Mouse (Mus musculus) thymus, postnatal 0 days (tissue): Measurements from ENCODE around the gene Slc2a4. TPM values are rescaled to one million over a fixed set of nuclear protein-coding genes. Genes with fewer than 3 reads are reported as not detected.
"Not testable (repeated sequence)": the region's sequence is repeated elsewhere in the genome, so short reads cannot be mapped to it uniquely, and the experiment has no call there.

Experiments used
- DNase-seq: peaks from one replicate; pipeline ENCODE4 v3.0.0-alpha.2; 2015; ENCODE audit warnings: low spot score
- polyA plus RNA-seq: library from polyadenylated mRNA; unstranded; fragments of >200 nt; fragmentation: Nextera tagmentation; extraction: Ambion mirVana; gene quantifications from 2 replicates; pipeline ENCODE4 v1.2.1, GENCODE M21; 2015

The Slc2a4 gene
- polyA plus RNA-seq, 1 experiment from 2014 or later, result 11.9 TPM

DNA sequence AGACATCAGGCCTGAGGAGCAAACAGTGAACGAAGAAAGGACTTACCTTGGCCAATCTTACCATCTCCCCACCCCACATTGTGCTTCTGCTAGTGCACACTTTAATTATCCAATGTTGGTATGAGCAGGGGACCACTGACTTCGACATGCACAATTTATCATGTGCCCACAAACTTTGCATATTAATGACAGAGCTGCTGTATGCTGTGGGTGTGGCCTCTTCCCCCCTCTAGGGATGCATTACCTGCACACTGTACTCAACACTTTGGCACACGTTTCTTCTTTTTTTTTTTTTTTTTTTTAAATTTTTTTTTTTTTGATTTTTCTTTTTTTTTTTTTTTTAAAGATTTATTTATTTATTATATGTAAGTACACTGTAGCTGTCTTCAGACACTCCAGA is 22.8 kb upstream of the Slc2a4 start:
- no peak for DNase-seq

DNA sequence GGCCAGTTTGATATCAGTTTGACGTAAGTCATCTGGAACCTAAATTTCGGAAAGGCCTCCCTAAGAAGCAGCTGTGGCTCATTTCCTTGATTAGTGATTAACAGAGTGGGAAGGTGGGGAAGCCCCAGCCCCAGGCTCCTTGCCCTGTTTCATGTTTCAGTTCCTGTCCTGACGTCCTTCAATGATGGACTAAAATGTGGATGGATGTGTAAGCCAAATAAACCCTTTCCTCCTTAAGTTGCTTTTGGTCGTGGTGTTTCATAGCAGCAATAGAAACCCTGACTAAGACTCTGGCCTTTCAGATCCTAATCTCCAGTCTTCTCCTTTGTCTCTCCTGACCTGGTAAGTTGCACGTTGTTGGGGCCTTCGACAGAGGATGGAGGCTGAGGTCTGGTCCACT is 22.2 kb upstream of the Slc2a4 start:
- no peak for DNase-seq

DNA sequence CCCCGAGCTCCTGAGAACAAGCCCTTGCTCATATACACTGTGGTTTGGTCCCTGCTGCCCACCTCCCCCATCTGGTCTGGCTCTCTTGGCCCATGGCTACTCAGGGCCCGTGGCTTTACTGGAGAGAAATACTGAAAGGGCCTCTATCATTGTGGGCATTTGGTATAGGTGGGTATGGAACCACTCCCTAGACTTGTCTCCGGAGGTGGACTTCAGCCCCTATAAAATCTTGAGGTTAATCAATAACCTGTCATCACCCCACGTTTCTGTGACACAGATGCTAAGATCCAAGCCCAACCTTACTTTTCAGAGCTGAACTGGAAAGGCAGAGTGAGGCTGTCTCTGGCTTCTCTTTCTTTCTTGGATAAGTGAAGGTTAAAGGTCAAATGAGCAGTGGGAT is 20.8 kb upstream of the Slc2a4 start:
- no peak for DNase-seq

DNA sequence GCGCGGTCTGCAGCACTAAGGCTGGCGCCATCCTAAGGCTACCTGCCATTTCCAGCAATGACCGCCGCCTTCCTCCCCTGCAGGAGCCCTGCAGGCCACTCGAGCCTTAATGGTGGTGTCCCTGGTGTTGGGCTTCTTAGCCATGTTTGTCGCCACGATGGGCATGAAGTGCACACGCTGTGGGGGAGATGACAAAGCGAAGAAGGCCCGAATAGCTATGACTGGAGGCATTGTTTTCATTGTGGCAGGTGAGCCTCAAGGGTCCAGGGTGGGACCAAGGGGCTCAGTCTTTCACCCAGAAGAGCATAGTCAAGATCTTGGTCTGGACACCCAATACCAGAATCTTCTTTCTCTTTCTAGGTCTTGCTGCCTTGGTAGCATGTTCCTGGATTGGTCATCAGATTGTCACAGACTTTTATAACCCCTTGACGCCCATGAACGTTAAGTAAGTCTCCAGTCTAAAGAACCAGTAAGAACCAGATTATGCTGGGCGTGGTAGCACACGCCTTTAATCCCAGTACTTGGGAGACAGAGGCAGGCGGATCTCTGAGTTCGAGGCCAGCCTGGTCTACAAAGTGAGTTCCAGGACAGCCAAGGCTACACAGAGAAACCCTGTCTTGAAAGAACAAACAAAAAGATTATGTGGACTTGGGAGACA is 19.0 kb upstream of the Slc2a4 start:
- DNase-seq, result no peak

DNA sequence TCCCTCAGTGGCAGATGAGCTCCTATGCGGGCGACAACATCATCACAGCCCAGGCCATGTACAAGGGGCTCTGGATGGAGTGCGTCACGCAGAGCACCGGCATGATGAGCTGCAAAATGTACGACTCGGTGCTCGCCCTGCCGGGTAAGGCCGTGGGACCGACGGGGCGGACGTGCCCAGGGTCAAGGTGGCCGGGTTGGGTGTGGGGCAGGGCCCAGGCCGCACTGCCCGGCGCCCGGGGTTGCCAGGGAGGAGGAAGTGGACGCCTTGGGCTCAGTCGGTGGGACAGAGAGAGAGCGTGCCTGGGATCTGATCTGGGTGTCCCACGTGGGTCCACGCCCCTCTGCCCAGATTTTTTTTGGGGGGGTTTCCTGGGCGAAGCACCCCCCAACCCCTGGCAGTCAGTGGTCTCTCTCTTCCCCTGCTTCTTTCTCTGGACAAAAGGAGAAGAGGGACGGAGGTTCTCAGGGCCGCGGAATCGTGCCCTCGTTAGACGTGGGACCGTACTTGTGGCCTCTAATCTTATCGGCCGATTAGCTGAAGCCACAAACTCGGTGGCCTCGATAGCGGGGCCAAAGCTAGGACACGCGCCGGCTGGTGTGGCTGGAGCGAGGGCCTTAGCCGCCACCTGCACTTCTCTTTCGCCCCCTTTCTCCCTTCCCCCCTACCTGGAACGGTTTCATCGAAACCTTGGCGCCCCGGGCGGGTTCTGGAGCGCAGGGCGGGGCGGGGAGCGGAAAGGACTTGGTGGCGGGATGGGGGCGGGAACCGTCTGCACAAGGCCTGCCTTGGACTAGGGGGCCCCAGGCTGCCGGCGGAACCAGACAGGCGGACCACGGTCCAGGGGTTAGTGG is 18.2 kb upstream of the Slc2a4 start:
- DNase-seq, result no peak

DNA sequence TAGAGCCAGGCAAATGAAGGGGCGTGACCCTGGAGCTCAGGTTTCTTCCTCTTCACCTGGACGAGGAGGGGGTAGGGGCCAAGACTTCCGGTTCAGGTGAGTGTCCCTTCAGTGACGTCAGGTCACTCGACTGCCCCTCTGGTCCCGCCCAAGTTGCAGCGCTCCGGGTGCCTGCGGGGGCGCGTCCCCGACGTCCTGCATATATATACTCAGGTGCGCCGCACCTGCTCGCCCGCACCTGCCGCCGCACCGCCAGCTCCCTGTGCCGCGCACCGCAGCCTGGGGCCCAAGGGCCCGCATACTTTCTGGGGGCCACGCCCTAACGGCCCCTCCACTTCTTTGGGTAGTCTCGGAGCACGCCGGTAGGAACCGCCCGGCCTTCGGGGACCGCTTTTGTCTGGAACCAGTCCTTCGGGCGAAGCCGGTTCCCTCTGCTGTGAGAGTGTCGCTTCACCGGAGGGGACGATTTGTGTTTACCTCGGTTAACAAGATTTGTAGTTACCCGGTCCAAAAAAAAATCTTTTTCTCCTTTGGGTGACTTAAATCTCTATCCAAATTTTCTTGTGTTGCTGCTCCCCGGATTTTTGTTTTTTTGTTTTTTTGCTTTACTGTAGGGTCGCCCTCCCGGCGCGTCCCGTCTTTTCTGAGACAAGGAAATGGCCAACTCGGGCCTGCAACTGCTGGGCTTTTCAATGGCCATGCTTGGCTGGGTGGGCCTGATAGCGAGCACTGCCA is 17.4 kb upstream of the Slc2a4 start:
- DNase-seq, result no peak

DNA sequence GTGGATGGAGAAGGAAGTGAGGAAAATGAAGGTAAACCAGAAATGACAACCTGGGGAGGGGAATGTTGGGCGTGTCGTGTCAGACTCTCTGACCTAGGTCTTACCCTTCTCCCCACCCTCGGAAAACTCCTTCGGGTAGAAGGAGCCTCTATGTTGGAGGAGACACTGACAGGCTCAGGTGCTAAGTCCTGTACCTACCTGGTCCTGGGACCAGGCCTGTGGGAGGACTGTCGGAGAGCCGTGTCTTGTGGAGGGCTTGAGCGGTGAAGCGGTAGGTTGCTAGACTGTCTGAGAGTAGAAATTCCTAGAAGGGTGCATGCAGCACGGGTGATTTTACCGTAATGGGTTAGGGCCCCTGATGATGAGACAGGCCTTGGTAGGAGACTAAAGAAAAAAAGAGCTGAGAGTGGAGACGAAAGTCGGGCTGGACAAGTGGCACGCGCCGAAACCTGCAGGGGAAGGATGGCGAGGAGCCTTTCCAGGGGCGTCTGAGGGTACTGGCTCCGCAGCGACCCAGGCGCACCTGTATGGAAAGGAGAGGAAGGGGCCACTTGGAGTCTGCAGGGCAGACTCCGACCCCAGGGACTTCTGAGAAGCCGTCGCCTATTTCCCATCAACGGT is 16.8 kb upstream of the Slc2a4 start, which contains the start of gene Cldn7:
Gene Cldn7, plus strand, starts transcription at position 130 of the 621 bp plus-strand sequence.
- no peak for DNase-seq

DNA sequence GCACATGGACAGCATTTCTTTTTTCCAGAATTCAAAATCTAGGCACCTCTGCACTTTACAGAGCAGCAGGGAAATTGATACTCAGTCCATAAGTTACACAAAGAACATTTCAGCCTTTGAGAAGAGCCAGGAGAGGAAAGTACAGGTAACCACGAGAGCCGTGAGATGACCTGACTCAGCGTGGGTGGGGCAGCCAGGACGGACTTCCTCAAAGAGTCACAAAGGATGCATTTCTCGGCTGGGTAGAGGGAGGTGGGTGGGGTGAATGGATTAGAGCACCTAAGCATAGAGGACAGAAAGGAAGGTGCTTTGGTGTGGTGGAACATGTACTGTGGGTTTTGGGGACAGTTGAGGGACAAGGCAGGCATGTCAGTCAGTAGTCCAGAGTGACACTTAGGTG is 13.9 kb upstream of the Slc2a4 start:
- no peak for DNase-seq

DNA sequence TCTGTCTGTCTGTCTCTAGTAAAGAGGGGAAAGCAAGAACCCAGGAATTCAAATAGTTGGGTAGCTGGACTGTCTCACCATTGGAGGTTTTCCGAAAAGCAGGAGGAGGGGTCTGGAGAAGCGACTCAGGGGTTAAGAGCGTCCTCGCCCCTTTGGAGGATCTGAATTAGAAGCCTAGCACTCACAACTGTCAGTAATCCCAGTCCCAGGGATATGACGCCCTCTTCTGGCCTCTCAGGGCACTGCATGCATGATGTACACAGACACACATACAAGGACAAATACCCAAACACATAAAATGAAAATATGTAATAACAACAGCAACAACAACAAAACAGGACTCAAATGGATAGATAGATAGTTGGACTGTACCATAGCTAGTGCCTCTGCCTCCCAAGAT is 12.6 kb upstream of the Slc2a4 start:
- DNase-seq, result no peak

DNA sequence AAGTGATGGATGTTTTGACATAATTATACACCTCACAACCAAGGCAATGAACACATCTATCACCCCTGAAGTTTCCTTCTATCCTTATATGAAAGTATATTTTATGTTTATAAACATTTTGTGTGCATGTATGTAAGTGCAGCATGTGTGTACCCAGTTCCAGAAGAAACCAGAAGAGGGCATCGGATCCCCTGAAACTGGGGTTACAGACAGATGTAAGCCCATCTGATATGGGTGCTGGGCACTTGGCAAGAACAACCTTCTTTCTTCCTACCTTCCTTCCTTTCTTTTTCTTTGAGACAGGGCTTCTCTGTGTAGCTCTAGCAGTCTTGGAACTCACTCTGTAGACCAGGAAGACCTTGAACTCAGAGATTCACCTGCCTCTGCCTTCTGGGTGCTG is 8.2 kb upstream of the Slc2a4 start:
- DNase-seq, result no peak

DNA sequence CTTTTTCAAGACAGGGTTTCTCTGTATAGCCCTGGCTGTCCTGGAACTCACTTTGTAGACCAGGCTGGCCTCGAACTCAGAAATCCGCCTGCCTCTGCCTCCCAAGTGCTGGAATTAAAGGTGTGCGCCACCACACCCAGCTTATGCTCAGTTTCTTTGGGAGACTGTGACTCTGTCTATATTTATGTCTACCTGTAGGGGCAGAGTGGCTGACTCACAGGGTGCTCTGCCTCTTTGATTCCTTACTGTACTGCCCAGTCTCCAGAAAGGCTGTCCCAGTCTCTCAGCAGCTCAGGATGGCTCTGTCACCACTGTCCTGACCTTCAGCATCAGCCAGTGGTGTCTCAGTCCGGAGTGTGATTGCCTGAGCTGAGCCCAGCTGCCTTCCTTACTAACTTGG is 7.6 kb upstream of the Slc2a4 start:
- not testable (repeated sequence) for DNase-seq

DNA sequence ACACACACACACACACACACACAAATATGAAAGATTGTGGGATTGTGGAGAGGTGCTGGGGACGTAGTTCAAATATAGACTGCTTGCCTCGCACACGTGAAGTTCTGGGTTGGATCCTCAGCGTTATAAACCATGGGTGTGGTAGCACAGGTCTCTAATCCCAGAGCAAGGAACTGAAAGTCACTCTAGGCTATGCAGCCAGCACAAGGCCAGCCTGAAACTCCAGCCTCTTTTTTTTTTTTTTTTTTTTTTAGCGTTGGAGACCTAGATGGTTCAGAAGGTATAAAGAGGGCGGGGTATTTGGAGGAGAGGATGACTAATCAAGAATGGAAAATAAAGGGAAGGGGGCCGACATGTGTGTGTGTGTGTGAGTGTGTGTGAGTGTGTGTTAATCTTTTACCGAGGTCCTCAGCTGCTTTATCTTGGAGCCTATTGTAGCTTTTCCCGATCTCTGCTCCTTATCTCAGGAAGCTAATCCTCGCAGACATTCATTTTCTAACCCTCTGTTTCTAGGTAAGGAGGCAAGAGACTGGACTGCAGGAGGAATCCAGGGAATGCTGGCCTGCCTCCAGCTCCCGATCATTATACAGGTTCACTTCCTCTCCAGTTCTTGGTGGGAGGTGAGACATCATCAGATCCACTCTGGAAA is 5.4 kb upstream of the Slc2a4 start:
- DNase-seq, result no peak

DNA sequence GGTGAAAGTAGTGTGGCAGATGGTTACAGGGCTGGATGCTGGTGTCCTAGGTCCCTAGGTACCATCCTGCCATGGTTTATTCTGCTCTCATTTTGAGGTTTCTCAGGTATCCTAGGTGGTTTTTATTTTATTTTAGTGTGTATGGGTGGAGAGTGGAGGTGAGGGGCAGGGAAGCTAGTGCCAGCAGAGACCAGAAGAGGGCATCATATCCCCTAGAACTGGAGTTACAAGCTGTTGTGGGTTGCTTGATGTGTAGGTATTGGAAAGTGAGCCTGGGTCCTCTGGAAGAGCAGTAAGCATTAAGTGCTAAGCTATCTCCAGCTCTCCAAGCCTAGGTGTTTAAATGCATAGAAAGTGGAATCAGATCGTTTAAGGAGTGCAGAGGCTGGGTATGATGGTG is 4.3 kb upstream of the Slc2a4 start:
- DNase-seq, result no peak

DNA sequence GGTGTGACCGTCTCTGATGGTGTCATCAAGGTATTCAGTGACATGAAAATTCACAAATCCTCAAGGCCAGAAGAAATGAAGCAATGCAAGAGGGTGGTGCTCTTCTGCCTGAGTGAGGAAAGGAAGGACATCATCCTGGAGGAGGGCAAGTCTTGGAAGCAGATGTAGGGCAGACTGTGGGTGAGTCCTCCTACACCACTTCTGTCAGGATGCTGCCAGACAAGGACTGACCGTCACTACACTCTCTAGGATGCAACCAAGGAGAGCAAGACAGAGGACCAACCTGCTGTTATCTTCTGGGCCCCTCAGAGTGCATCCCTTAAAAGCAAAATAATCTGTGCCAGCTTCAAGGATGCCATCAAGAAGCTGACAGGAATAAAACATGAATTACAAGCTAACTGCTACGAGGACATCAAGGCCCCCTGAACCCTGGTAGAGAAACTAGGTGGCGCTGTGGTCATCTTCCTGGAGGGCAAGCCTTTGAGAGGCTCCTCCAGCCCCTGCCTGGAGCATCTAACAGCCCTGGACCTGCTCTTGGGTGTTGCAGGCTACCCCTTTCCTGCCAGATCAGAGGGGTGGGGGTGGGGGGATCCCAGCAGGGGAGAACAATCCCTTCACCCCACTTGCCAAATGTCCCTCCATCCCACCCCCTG is 2.9 kb upstream of the Slc2a4 start:
- DNase-seq, result no peak

DNA sequence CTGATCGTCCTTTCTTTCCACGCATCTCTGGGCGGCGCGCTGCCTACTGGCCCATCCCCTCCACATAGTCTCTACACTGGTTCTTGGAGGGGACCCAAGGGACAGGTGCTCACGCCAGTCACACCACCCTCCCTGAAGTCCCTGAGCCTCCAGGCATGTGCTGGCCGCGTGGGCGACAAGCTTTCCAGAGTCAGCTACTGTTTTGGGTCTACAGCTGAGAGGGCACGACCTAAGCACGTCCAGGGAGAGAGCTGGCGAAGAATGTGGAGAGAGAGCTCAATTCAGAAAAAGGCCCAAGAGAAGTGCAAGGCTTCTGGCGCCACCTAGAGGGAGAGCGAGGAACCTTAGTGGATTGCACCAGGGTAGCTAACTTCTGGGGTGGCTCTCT is 769 bp upstream of the Slc2a4 start:
- peak; percentile 85 for DNase-seq

DNA sequence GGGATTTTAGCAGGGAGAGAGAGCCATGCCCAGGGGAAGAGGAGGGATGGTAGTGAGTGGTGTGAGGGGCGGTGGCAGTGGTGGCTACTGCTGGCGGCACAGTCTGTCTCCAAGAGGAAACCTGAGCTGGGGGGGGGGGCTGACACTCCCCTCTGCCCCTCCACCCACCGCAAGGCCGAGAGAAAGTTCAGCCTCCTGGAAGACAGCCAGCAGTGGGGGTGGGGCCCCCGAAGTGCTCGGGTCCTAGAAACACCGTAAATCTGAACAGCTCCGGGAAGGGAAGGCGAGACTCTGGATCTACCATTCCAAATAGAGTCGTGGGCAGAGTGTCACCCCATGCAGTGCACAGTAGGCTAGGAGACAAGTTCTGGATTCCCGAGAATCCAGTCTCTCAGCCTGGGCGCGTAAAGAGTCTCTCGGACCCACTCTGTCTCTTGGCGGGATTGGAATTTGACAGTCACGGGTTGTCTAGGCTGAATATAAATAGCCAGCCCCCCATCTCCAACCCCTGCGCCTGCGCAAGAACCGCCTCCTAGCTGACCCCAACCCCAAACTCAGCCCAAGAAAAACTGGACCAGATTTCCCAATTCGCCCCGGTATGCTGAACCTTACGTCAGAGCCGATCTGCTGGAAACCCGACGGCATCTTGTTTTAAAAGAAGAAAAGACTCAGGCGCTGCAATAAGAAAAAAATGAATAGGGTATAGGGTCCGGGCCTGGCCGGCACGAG is 487 bp downstream of the Slc2a4 start:
- DNase-seq, result no peak

DNA sequence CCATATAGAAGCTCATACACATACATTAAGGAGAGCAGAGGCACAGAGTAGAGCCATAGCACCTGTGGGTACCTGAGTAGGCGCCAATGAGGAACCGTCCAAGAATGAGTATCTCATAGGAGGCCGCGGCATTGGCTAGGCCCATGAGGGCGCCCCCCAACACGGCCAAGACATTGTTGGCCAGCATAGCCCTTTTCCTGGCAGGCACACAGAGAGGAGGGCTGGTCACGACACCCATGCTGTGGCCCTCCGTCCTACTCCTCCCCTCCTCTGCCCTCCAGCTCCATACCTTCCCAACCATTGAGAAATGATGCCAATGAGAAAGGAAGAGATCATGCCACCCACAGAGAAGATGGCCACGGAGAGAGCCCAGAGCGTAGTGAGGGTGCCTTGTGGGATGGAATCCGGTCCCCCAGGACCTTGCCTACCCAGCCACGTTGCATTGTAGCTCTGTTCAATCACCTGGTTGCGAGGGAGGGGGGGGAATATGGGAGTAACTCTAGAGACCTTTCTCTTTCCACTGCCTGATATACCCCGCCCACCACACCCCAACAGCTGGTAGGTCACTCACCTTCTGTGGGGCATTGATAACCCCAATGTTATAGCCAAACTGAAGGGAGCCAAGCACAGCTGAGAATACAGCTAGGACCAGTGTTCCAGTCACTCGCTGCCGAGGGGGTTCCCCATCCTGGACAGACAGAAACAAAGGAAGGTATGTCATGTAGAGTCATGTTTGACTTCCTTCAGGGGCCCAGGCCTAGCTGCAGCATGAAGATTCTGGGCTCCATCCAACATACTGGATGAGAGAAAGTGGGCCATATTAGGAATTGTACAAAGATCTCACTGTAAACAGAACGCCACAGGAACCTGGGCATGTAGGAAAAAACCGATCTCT is 1.7 kb downstream of the Slc2a4 start:
- DNase-seq, result no peak

DNA sequence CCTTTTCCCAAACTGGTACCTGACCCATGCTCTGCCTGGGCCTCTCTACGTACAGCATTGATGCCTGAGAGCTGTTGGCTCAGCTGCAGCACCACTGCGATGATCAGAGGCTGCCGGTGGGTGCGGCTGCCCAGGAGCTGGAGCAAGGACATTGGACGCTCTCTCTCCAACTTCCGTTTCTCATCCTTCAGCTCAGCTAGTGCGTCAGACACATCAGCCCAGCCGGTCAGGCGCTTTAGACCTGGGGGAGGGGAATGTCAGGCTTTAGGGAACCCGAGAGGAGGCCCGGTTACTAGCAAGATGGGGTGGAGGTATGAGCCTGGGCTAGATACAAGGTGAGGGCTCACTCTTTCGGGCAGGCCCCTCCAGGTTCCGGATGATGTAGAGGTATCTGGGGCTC is 2.8 kb downstream of the Slc2a4 start:
- no peak for DNase-seq

DNA sequence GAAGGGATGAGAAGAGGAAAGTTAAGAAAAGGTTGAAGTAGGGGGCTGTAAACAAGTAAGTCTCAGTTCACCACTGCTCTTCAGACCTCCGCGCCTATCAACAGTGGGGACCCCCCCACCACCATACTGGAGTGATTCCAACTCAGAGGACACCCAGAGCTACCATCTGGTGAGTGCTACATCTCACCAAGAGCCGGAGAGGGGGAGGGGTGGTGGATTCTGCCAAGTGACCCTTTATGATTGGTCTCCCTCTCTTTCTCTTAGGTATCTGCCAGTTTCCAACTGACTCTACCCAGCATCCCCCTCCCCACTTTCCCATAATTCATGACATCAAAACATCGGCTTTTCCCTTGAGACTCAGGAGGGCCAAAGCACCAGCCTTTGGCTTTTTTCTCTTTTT is 7.0 kb downstream of the Slc2a4 start:
- DNase-seq, result no peak
